Mouse (Mus musculus) intestine, embryonic 16.5 days (tissue): ENCODE data around the gene Cabp4. TPM values are rescaled to one million over a fixed set of nuclear protein-coding genes. Genes with fewer than 3 reads are reported as not detected.

Experiments
- ATAC-seq: fragments of 200-750 bp; cut with Nextera tagmentation; 2 replicates; pipeline ENCODE4 v1.8.0; 2017; ENCODE audit warnings: moderate TSS enrichment, moderate library complexity
- H3K27ac ChIP-seq: fragments of 300-500 bp; sonication (generic); 2 replicates; pipeline ENCODE4 v1.5.1; 2014; ENCODE audit warnings: mild to moderate bottlenecking, low read length
- H3K27me3 ChIP-seq: fragments of 300-500 bp; sonication (generic); replicated peaks from 2 replicates; pipeline ENCODE4 v1.6.1; 2014; ENCODE audit warnings: low read length, control low read depth, mixed read lengths; ENCODE audit not compliant: control insufficient read depth, insufficient read depth
- H3K36me3 ChIP-seq: fragments of 300-500 bp; sonication (generic); 2 replicates; pipeline ENCODE4 v1.6.1; 2014; ENCODE audit warnings: low read length, control low read depth; ENCODE audit not compliant: control insufficient read depth, insufficient read depth
- H3K4me1 ChIP-seq: fragments of 300-500 bp; sonication (generic); 2 replicates; pipeline ENCODE4 v1.6.1; 2014; ENCODE audit warnings: low read length, control low read depth, mixed read lengths; ENCODE audit not compliant: control insufficient read depth, insufficient read depth
- H3K4me2 ChIP-seq: fragments of 300-500 bp; sonication (generic); 2 replicates; pipeline ENCODE4 v1.6.1; 2014; ENCODE audit warnings: low read depth, low read length, control low read depth
- H3K4me3 ChIP-seq: fragments of 300-500 bp; sonication (generic); 2 replicates; pipeline ENCODE4 v1.5.1; 2014; ENCODE audit warnings: mild to moderate bottlenecking, low read length
- H3K9ac ChIP-seq: fragments of 300-500 bp; sonication (generic); 2 replicates; pipeline ENCODE4 v1.6.1; 2014; ENCODE audit warnings: low read depth, low read length
- H3K9me3 ChIP-seq: fragments of 300-500 bp; sonication (generic); 2 replicates; pipeline ENCODE4 v1.6.1; 2016; ENCODE audit warnings: low read length, control low read depth; ENCODE audit not compliant: control insufficient read depth
- WGBS: fragments of 180-500 bp; shearing (Covaris S2); extraction: QIAGEN DNeasy Blood & Tissue Kit; methylation state at CpG from one replicate; pipeline ENCODE4 v1.1.7; 2014; 5-methylcytosine and 5-hydroxymethylcytosine counted together
- polyA plus RNA-seq: library from polyadenylated mRNA; unstranded; fragments of >200 nt; fragmentation: Nextera tagmentation; extraction: Ambion mirVana; gene quantifications from 2 replicates; pipeline ENCODE4 v1.2.1, GENCODE M21; 2015

The Cabp4 gene
- polyA plus RNA-seq, 1 experiment from 2014 or later, result 0.11 TPM

DNA sequence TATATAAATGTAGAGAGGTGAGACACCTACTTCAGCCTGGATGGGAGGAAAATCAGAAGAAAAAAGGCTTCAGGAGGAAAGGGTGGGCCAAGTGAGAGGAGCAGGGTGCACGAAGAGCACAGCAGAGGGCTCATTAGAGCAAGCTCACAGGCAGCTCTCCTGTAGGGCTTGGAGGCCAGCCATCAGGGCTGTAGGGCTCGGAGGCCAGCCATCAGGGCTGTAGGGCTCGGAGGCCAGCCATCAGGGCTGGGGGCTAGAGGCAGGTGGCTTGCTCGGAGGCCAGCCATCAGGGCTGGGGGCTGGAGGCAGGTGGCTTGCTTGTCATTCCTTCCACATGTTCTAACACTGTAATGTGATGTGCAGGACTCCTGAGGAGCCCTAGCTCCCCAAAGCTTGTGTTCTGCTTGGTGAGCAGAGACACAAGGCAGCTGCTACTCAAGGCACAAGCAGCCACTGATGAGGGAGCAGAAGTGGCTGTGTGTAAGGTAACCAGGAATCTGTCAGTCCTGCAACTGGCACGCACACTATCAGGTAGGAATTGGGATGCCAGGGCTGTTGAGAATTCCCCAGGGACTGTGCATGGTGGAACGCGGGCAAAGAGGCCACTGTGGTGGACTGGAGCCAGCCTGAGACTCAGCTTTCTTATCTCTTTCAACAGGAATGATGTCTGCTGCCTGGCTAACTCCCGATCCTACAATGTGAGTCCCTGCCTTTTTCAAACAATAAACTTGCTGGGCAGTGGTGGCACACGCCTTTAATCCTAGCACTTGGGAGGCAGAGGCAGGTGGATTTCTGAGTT is 23.0 kb upstream of the Cabp4 start:
- 78% methylated on average over 9 of the region's 9 CpGs for WGBS

DNA sequence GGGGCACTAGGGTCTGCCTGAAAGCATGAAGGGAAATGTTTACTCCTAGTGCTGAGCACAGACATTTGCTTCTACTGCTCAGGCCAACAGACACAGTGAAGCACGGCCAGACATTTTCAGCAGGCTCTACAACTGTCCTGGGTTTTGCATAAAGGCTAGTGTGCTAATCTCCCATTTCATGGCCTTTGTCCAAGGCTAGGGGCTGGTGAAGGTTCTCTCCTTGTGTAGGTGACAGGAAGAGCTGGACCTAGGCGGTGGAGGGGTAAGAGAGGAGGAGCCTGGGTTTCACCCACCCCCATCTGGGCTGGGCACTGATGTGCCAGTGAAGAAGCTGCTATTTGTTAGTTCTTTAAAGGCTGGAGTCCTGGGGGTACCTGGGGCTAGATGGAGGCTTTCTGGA is 20.9 kb upstream of the Cabp4 start:
- Histone ChIP-seq H3K4me1 (peaks cover 12% of the 10 kb centered on the region), H3K4me3 (no peak overlapping the region), H3K36me3 (no peaks in the 10 kb centered on the region; the same call in 1 of the 2 replicates), H3K27ac (no peak overlapping the region), H3K9me3 (no peaks in the 10 kb centered on the region), H3K9ac (no peak overlapping the region), H3K4me2 (no peak overlapping the region), H3K27me3 (no peaks in the 10 kb centered on the region)
- WGBS, result 72% methylated on average over 2 of the region's 2 CpGs
- no peak for ATAC-seq

More for the DNA sequence above, 23.0 kb upstream of the Cabp4 start:
- Histone ChIP-seq H3K27me3 (no peaks in the 10 kb centered on the region), H3K4me2 (no peak overlapping the region), H3K4me1 (peaks cover 21% of the 10 kb centered on the region), H3K9me3 (no peaks in the 10 kb centered on the region), H3K36me3 (no peaks in the 10 kb centered on the region), H3K4me3 (no peak overlapping the region), H3K9ac (no peak overlapping the region), H3K27ac (no peak overlapping the region)
- ATAC-seq, result no peak

DNA sequence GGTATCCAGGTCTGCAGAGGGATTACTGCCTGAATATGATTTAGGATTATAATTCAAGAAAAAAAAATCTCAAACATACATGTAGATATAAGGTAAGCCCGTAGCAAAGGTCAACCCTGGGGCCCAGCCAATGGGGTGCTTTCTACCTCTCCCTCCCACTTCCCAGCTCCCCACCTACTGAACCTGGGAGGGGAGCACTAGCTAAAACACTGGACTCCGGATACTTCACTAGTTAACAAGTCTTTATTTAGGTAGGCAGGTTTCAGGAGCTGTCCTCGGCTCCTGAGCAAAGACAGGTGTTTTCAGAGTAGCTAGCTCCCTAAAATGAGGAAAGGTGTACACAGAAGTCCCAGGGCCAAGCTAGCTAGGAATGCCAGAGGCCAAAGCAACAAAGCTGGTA is 20.3 kb upstream of the Cabp4 start:
- H3K36me3 ChIP-seq, result peaks cover 6% of the 10 kb centered on the region; the same call in 1 of the 2 replicates
- WGBS, result 71% methylated on average over 3 of the region's 3 CpGs
- no peak overlapping the region for H3K4me2 ChIP-seq
- no peak for ATAC-seq
- H3K4me3 ChIP-seq, result no peak overlapping the region
- H3K27ac ChIP-seq, result no peak overlapping the region
- H3K4me1 ChIP-seq, result peaks cover 12% of the 10 kb centered on the region
- H3K9ac ChIP-seq, result 0 out of 2 replicates have a peak overlapping the region, but pooled peaks have one; percentile 8
- H3K9me3 ChIP-seq, result no peaks in the 10 kb centered on the region
- H3K27me3 ChIP-seq, result no peaks in the 10 kb centered on the region

DNA sequence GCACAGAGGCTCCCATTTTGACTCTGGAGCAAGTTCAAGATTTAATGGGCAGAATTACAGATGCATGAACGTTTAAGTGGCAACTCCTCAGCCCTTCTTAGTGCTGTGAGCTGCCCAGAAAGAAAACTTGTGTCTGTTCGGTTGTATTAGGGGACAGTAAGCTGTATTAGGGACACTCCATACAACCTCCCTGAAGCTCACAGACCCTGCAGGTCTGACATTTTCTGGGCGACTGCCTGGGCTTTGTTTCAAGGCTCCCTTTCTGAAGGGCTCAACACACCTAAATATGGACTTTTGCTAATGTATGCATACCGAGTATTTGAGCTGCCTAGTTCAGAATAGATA is 19.7 kb upstream of the Cabp4 start:
- H3K4me2 ChIP-seq, result peak overlapping the region; percentile 49
- no peaks in the 10 kb centered on the region for H3K9me3 ChIP-seq
- peak overlapping the region; percentile 85 for H3K9ac ChIP-seq
- H3K27ac ChIP-seq, result peak overlapping the region; percentile 34
- H3K27me3 ChIP-seq, result no peaks in the 10 kb centered on the region
- WGBS, result 31% methylated on average over 4 of the region's 4 CpGs
- H3K36me3 ChIP-seq, result peaks cover 7% of the 10 kb centered on the region; the same call in 1 of the 2 replicates
- H3K4me3 ChIP-seq, result peak overlapping the region; percentile 76
- peak; percentile 35; the same call in 1 of the 2 replicates for ATAC-seq
- peaks cover 12% of the 10 kb centered on the region for H3K4me1 ChIP-seq

DNA sequence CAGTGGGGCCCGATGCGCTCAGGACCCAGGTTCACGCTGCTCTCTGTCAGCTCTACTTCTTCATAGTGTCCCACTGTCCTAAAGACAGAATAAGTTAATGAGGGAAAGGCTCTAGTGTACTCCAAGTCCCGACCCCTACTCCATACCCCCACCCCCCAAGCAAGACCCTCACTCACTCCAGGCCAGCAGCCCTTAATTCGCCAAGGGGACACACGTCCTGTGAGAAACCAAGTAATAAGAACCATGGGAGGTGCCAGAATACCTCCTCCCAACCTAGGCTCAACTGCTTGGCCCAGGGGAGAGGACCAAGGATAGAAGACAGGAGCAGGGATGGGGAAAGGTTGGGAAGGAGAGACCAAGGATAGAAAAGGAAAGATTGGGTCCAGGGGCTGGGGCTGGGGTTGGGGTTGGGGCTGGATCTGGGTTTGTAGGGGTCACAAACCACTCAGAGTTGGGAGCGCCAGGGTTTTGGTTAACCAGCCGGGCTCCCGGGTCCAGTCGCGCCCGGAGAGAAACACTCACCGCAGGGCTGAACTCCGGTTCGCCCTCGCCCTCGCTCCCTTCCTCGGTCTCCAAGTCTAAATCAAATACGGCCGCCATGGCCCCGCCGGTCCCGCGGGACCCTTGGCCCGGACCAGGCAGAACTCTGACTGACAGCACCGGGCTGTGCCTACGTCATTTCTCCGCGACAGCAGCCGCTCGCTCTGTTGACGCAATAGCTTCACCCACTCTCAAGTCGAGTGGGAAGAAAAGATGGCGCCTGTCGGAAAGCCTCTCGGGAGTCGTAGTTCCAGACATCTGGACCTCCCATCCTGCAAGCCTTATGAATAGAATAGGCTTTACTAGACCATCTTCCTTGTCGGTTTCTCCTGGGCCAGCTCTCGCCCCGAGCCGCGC is 19.1 kb upstream of the Cabp4 start, which contains the start of gene Rps6kb2:
Gene Rps6kb2 (minus strand): TSS at position 709 of the 897 bp plus-strand sequence.
- H3K9me3 ChIP-seq, result no peaks in the 10 kb centered on the region
- no peaks in the 10 kb centered on the region for H3K27me3 ChIP-seq
- ATAC-seq, result peak; percentile 84
- H3K4me3 ChIP-seq, result peak within 1 kb of the TSS; percentile 76
- H3K4me2 ChIP-seq, result peak within 1 kb of the TSS; percentile 95
- H3K36me3 ChIP-seq, result peaks cover 7% of the 10 kb centered on the region; the same call in 1 of the 2 replicates
- peaks cover 12% of the 10 kb centered on the region for H3K4me1 ChIP-seq
- H3K27ac ChIP-seq, result peak within 1 kb of the TSS; percentile 34
- 7% methylated on average over 42 of the region's 42 CpGs for WGBS
- H3K9ac ChIP-seq, result peak within 1 kb of the TSS; percentile 85

DNA sequence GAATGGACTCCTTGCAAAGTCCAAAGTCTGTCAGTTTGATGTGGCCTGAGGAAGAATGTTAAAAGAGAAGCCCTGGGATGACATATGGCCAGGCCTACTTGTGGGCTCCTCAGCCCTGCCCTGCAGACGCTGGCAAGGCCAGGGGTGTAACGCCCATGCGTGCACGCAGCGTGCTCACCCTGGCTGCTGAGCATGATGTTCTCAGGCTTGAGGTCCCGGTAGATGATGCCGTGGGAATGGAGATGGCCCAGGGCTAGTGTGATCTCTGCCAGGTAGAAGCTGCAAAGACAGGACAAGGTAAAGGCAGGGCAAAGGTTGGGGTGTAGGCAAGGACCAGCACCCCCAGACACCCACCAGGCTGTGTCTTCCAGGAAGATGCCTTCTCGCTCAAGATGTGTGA is 15.2 kb upstream of the Cabp4 start:
- Histone ChIP-seq H3K4me2 (no peak overlapping the region), H3K4me1 (peaks cover 9% of the 10 kb centered on the region), H3K9ac (no peak overlapping the region), H3K36me3 (peaks cover 19% of the 10 kb centered on the region), H3K27ac (no peak overlapping the region), H3K9me3 (no peaks in the 10 kb centered on the region), H3K27me3 (no peaks in the 10 kb centered on the region), H3K4me3 (no peak overlapping the region)
- 97% methylated on average over 8 of the region's 8 CpGs for WGBS
- no peak for ATAC-seq

DNA sequence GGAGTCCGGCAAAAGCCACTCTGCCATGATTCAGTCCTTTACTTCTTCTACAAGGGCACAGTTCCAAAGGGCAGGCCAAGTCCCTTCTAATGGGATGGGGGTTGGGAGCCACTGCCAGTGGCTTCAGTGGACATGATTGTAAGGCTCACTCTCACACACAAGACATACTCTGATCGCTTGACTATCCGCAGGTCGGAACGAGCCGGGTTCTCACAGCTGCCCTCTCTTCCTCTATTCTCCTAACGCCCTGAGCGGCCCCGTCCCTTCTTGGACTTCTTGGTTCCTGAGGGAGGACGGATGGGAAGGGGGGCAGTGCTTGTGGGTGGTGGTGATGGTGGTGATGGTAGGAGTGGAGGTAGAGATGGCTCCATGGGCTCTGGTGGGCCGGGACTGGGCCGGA is 12.9 kb upstream of the Cabp4 start:
- no peaks in the 10 kb centered on the region for H3K4me1 ChIP-seq
- H3K9me3 ChIP-seq, result no peaks in the 10 kb centered on the region
- WGBS, result 86% methylated on average over 12 of the region's 12 CpGs
- no peak for ATAC-seq
- H3K4me3 ChIP-seq, result no peak overlapping the region
- peaks cover 25% of the 10 kb centered on the region for H3K36me3 ChIP-seq
- H3K27me3 ChIP-seq, result no peaks in the 10 kb centered on the region
- H3K27ac ChIP-seq, result no peak overlapping the region
- H3K4me2 ChIP-seq, result no peak overlapping the region
- no peak overlapping the region for H3K9ac ChIP-seq

DNA sequence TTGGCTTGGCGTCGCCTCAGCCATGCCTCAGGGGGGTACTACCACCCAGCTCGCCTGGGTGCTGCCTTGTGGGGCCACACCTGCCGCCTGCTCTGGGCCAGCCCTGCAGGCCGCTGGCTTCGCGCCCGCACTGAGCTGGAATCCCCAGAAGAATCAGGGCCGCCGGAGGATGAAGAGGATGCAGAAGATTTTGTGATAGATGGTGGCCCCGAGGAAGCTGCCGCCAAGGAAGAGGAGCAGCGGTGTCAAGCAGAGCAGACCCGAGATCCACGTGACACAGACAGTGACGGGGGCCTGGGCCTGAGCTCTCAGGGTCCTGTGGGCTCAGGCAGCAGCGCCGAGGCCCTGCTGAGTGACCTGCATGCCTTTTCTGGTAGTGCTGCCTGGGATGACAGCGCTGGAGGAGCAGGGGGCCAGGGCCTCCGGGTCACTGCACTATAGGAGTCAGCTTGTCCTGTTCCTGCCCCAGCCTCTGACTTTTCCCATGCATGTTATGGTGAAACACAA is 12.3 kb upstream of the Cabp4 start:
- Histone ChIP-seq H3K9ac (no peak overlapping the region), H3K36me3 (peaks cover 29% of the 10 kb centered on the region), H3K9me3 (no peaks in the 10 kb centered on the region), H3K27me3 (no peaks in the 10 kb centered on the region), H3K27ac (no peak overlapping the region), H3K4me3 (no peak overlapping the region), H3K4me1 (0 out of 2 replicates have a peak, but pooled peaks cover 1% of the 10 kb centered on the region), H3K4me2 (no peak overlapping the region)
- 78% methylated on average over 20 of the region's 20 CpGs for WGBS
- ATAC-seq, result no peak
